ENCODE assay signal across 15 mouse cellular contexts in genomic region chr12:24843395-24844072, GRCm38 (mm10). TPM values are rescaled to one million over a fixed set of nuclear protein-coding genes. Genes with fewer than 3 reads are reported as not detected.
DNase-seq lines count a peak whose midpoint lies in the region; ATAC-seq and TF ChIP-seq lines count a peak whose summit lies in the region.
"Had no signal": no experiment of that assay in that cellular context is flagged by ENCODE, and none has a peak within 500 bp of the region (broad histone marks: within the 10 kb centered on the region; RNA-seq: fewer than 3 reads in every experiment).

No protein-coding gene starts in this region.

- no peaks in the 10 kb centered on the region for H3K9me3 ChIP-seq in forebrain, embryonic 13.5 days (replicated peaks)
- H3K9me3 ChIP-seq in forebrain, embryonic 10.5 days, result no peaks in the 10 kb centered on the region
- H3K9me3 ChIP-seq in kidney, embryonic 14.5 days (ENCODE audit: control insufficient read depth, low read length), result no peaks in the 10 kb centered on the region
- H3K9me3 ChIP-seq in CH12.LX (replicated peaks; ENCODE audit: low read length), result no peaks in the 10 kb centered on the region
- H3K9me3 ChIP-seq: embryonic facial prominence, embryonic 13.5 days; liver, embryonic 12.5 days; midbrain, embryonic 13.5 days had no signal

- no peak overlapping the region for H3K4me2 ChIP-seq in forebrain, embryonic 13.5 days
- H3K4me2 ChIP-seq in kidney, embryonic 14.5 days (replicated peaks; ENCODE audit: low read depth, low read length), result no peak overlapping the region
- peak overlapping the region; percentile 16; the same call in 1 of the 2 replicates for H3K4me2 ChIP-seq in CH12.LX (ENCODE audit: insufficient read depth, low read depth, poor library complexity, severe bottlenecking)
- peak overlapping the region; percentile 64 for H3K4me2 ChIP-seq in myocyte (ENCODE audit: low read depth)
- H3K4me2 ChIP-seq: embryonic facial prominence, embryonic 13.5 days; liver, embryonic 12.5 days; midbrain, embryonic 13.5 days had no signal

- dilution Hi-C loops in CH12.LX (cut with MboI; ENCODE audit: extremely low pct_ligation_motif_present, extremely low pct_unique_long_range_greater_than_20kb, low sequenced_read_pairs), result no loop called here

- H3K79me2 ChIP-seq in CH12.LX (replicated peaks; ENCODE audit: control insufficient read depth, extremely low read depth, insufficient read depth, poor library complexity, severe bottlenecking), result no peaks in the 10 kb centered on the region
- H3K79me2 ChIP-seq in myocyte (ENCODE audit: control insufficient read depth, insufficient read depth), result no peaks in the 10 kb centered on the region

- no peak for TF ChIP-seq EP300 in CH12.LX (IDR thresholded peaks at IDR 0.05; ENCODE audit: low read length)

- H3K4me1 ChIP-seq in forebrain, embryonic 13.5 days, result peaks cover 51% of the 10 kb centered on the region
- H3K4me1 ChIP-seq in forebrain, embryonic 10.5 days, result peaks cover 45% of the 10 kb centered on the region
- peaks cover 30% of the 10 kb centered on the region for H3K4me1 ChIP-seq in kidney, embryonic 14.5 days (ENCODE audit: control insufficient read depth, insufficient read depth, low read length)
- H3K4me1 ChIP-seq in CH12.LX (ENCODE audit: control insufficient read depth in 1 of 2, insufficient read depth in 2 of 2), result peaks cover 7 to 15% of the 10 kb centered on the region in 2 experiments

- no peaks in the 10 kb centered on the region for H3K27me3 ChIP-seq in forebrain, embryonic 13.5 days
- H3K27me3 ChIP-seq in forebrain, embryonic 10.5 days (ENCODE audit: poor library complexity, severe bottlenecking), result no peaks in the 10 kb centered on the region
- H3K27me3 ChIP-seq in kidney, embryonic 14.5 days (ENCODE audit: control insufficient read depth, insufficient read depth, low read length), result no peaks in the 10 kb centered on the region
- H3K27me3 ChIP-seq in CH12.LX (replicated peaks) (no peaks in the 10 kb centered on the region), myocyte (ENCODE audit: control insufficient read depth, insufficient read depth, insufficient read length) (no peaks in the 10 kb centered on the region)
- H3K27me3 ChIP-seq: embryonic facial prominence, embryonic 13.5 days; liver, embryonic 12.5 days; midbrain, embryonic 13.5 days had no signal

- DNase-seq in forebrain, embryonic 10.5 days (ENCODE audit: extremely low spot score, low spot score), result no peak
- DNase-seq in kidney, adult 9 months, result no peak
- DNase-seq in CH12.LX (ENCODE audit: extremely low read depth), result no peak
- no peak for DNase-seq in cerebellum, postnatal 36 days
- DNase-seq in adrenal gland, postnatal 36 days, result no peak
- DNase-seq: B cell, adult 2 months; cerebellum, adult 9-10 months; kidney, adult 11 months; lung, postnatal 14 days had no signal

- in situ Hi-C loops in CH12.LX (cut with MboI; ENCODE audit: low pct_ligation_motif_present, low pct_unique_long_range_greater_than_20kb, low sequenced_read_pairs), result no loop called here

- no peak for TF ChIP-seq CTCF in CH12.LX (conservative IDR thresholded peaks at IDR 0.05 in 1 of 2, IDR thresholded peaks at IDR 0.05 in 1 of 2; ENCODE audit: low read depth in 2 of 2, low read length in 2 of 2)

- ATAC-seq in forebrain, embryonic 13.5 days, result no peak
- ATAC-seq in kidney, embryonic 14.5 days (ENCODE audit: low FRiP score, low TSS enrichment), result peak; percentile 73
- ATAC-seq: liver, embryonic 12.5 days; midbrain, embryonic 13.5 days had no signal

- H3K9ac ChIP-seq in forebrain, embryonic 13.5 days, result no peak overlapping the region
- no peak overlapping the region for H3K9ac ChIP-seq in kidney, embryonic 14.5 days (ENCODE audit: low read depth, low read length)
- H3K9ac ChIP-seq in CH12.LX (ENCODE audit: insufficient read depth, low read depth), result no peak overlapping the region
- H3K9ac ChIP-seq: embryonic facial prominence, embryonic 13.5 days; liver, embryonic 12.5 days; midbrain, embryonic 13.5 days had no signal

- WGBS in forebrain, embryonic 13.5 days, result 84% methylated on average over 7 of the region's 7 CpGs
- WGBS in forebrain, embryonic 10.5 days, result 84% methylated on average over 7 of the region's 7 CpGs
- WGBS in kidney, embryonic 14.5 days, result 19% methylated on average over 7 of the region's 7 CpGs

- H3ac ChIP-seq in myocyte (ENCODE audit: control insufficient read depth, insufficient read length), result no peak overlapping the region

- no peak overlapping the region for H3K4me3 ChIP-seq in forebrain, embryonic 13.5 days
- H3K4me3 ChIP-seq in forebrain, embryonic 10.5 days, result no peak overlapping the region
- H3K4me3 ChIP-seq in kidney, embryonic 14.5 days (ENCODE audit: low read length), result no peak overlapping the region
- no peak overlapping the region for H3K4me3 ChIP-seq in CH12.LX (replicated peaks in 1 of 3; ENCODE audit: low read depth in 2 of 3, low read length in 2 of 3, poor library complexity in 1 of 3)
- no peak overlapping the region for H3K4me3 ChIP-seq in myocyte
- H3K4me3 ChIP-seq: embryonic facial prominence, embryonic 13.5 days; liver, embryonic 12.5 days; midbrain, embryonic 13.5 days had no signal

- TF ChIP-seq RAD21 in CH12.LX (IDR thresholded peaks at IDR 0.05; ENCODE audit: low read depth, low read length), result no peak

- no peak for TF ChIP-seq POLR2A in CH12.LX (IDR thresholded peaks at IDR 0.05; ENCODE audit: low read depth, low read length)
- no peak for TF ChIP-seq POLR2A in myocyte (IDR thresholded peaks at IDR 0.05; ENCODE audit: insufficient read length, low read depth)

- H3K27ac ChIP-seq in forebrain, embryonic 13.5 days, result peak overlapping the region; percentile 11; the same call in 1 of the 2 replicates
- H3K27ac ChIP-seq in forebrain, embryonic 10.5 days, result no peak overlapping the region
- no peak overlapping the region for H3K27ac ChIP-seq in kidney, embryonic 14.5 days (ENCODE audit: low read depth, low read length)
- H3K27ac ChIP-seq in CH12.LX (ENCODE audit: insufficient read depth, low read depth), result no peak overlapping the region
- H3K27ac ChIP-seq: embryonic facial prominence, embryonic 13.5 days; liver, embryonic 12.5 days; midbrain, embryonic 13.5 days had no signal

- no peaks in the 10 kb centered on the region for H3K36me3 ChIP-seq in forebrain, embryonic 13.5 days (ENCODE audit: poor library complexity, severe bottlenecking)
- H3K36me3 ChIP-seq in forebrain, embryonic 10.5 days (replicated peaks), result peaks cover 2% of the 10 kb centered on the region; the same call in 1 of the 2 replicates
- no peaks in the 10 kb centered on the region for H3K36me3 ChIP-seq in kidney, embryonic 14.5 days (ENCODE audit: control insufficient read depth, insufficient read depth, low read length)
- H3K36me3 ChIP-seq in CH12.LX (replicated peaks in 1 of 2; ENCODE audit: control insufficient read depth in 1 of 2, insufficient read depth in 1 of 2, low read length in 1 of 2), result no peaks in the 10 kb centered on the region
- H3K36me3 ChIP-seq in myocyte (ENCODE audit: control insufficient read depth, insufficient read depth), result no peaks in the 10 kb centered on the region
- H3K36me3 ChIP-seq: embryonic facial prominence, embryonic 13.5 days; liver, embryonic 12.5 days; midbrain, embryonic 13.5 days had no signal

TF ChIP-seq in CH12.LX, 34 proteins besides CTCF, POLR2A, EP300 and RAD21:
- TF ChIP-seq SMC3 (IDR thresholded peaks at IDR 0.05; ENCODE audit: low read depth, low read length) (no peak), KAT2A (IDR thresholded peaks at IDR 0.05; ENCODE audit: insufficient replicate concordance, low read length) (no peak), ZMIZ1 (IDR thresholded peaks at IDR 0.05; ENCODE audit: low read depth, low read length) (no peak), JUN (IDR thresholded peaks at IDR 0.05; ENCODE audit: insufficient read depth, low read depth, low read length) (no peak), ZC3H11A (IDR thresholded peaks at IDR 0.05; ENCODE audit: low read depth, low read length) (no peak), BHLHE40 (IDR thresholded peaks at IDR 0.05; ENCODE audit: low read depth, low read length) (no peak), E2F4 (IDR thresholded peaks at IDR 0.05; ENCODE audit: insufficient replicate concordance, low read depth, low read length) (no peak), POLR2AphosphoS2 (IDR thresholded peaks at IDR 0.05; ENCODE audit: low read depth, low read length) (no peak), ELF1 (IDR thresholded peaks at IDR 0.05; ENCODE audit: low read depth, low read length) (no peak), PAX5 (IDR thresholded peaks at IDR 0.05; ENCODE audit: low read length) (no peak)

TF ChIP-seq in myocyte, 11 proteins besides CTCF, POLR2A, EP300 and RAD21:
- TF ChIP-seq USF1 (IDR thresholded peaks at IDR 0.05; ENCODE audit: low read depth), result no peak
- TF ChIP-seq CEBPB (IDR thresholded peaks at IDR 0.05; ENCODE audit: insufficient read depth, poor library complexity, severe bottlenecking), result no peak
- TF ChIP-seq E2F4 (IDR thresholded peaks at IDR 0.05; ENCODE audit: insufficient read depth), result no peak
- TF ChIP-seq MYOG (IDR thresholded peaks at IDR 0.05; ENCODE audit: control insufficient read depth in 1 of 3, insufficient read depth in 1 of 3, insufficient read length in 2 of 3, low read depth in 2 of 3), result peak; percentile 73 to 98 (median 96)
- no peak for TF ChIP-seq MAX (IDR thresholded peaks at IDR 0.05; ENCODE audit: low read depth)
- TF ChIP-seq POLR2AphosphoS2 (IDR thresholded peaks at IDR 0.05; ENCODE audit: insufficient read length, low read depth), result no peak
- TF ChIP-seq TCF12 (IDR thresholded peaks at IDR 0.05; ENCODE audit: insufficient read depth, poor library complexity, severe bottlenecking), result peak; percentile 88
- peak; percentile 69 for TF ChIP-seq TCF3 (IDR thresholded peaks at IDR 0.05; ENCODE audit: insufficient read length, low read depth)
- TF ChIP-seq SRF (IDR thresholded peaks at IDR 0.05; ENCODE audit: control insufficient read depth, insufficient read length, low read depth), result no peak
- peak; percentile 36 to 97 (median 89) for TF ChIP-seq MYOD1 (IDR thresholded peaks at IDR 0.05; ENCODE audit: control insufficient read depth in 1 of 3, insufficient read length in 2 of 3, low read depth in 2 of 3)
- TF ChIP-seq REST (IDR thresholded peaks at IDR 0.05; ENCODE audit: insufficient read depth, insufficient read length), result no peak

RNA-seq across cellular contexts. Expression of gene Mboat2, which starts 12.9 kb away (rescaled TPM):
- 61.0 and 66.5 TPM in 2 replicates for polyA plus RNA-seq in forebrain, embryonic 13.5 days (2015; fragmentation: Nextera tagmentation; extraction: Ambion mirVana)
- 45.5 and 46.6 TPM in 2 replicates for polyA plus RNA-seq in forebrain, embryonic 10.5 days (2016; fragmentation: Nextera tagmentation; extraction: Ambion mirVana)
- 23.5 and 45.1 TPM in 2 replicates for polyA plus RNA-seq in kidney, embryonic 14.5 days (2014; fragmentation: Nextera tagmentation; extraction: Ambion mirVana)
- total RNA-seq in CH12.LX (2012; rRNA removed), result 0.25 and 0.76 TPM in 2 replicates
- 2.3 and 4.0 TPM in 2 replicates for total RNA-seq in CH12.LX (2014; rRNA removed)
- polyA plus RNA-seq in CH12.LX (2012; ENCODE audit: insufficient read length, low read depth), result 0.39 and 0.55 TPM in 2 replicates
- polyA plus RNA-seq in myocyte (2012; fragmentation: generic; extraction: Trizol), result 16.9 TPM
- total RNA-seq in adrenal gland, postnatal 36 days (2021), result 10 to 100 TPM; 21.5 to 32.8 TPM

Comparison
In these comparisons a context has a peak if more than half of its experiments do, and no peak if none do; other contexts are left out.
1. H3K4me2 ChIP-seq: peak in CH12.LX (single experiment) and myocyte (single experiment); none in forebrain, embryonic 13.5 days (single experiment) and kidney, embryonic 14.5 days (single experiment).
2. RNA of gene Mboat2, which starts 12.9 kb away (polyA plus RNA-seq): 61.0 to 66.5 TPM in forebrain, embryonic 13.5 days, 45.5 to 46.6 TPM in forebrain, embryonic 10.5 days, 23.5 to 45.1 TPM in kidney, embryonic 14.5 days and 16.9 TPM in myocyte (single experiment); 0.39 to 0.55 TPM in CH12.LX; every median in the first group is over 10 times any median in the second.